Mouse (Mus musculus) bone marrow macrophage, adult 2 months (primary cell): ENCODE data around the gene Cxcl10.
A peak's percentile ranks its signal among the peaks of the same experiment; 100 is the strongest.

Source experiments
- CTCF ChIP-seq: IDR thresholded peaks from 2 replicates; pipeline ENCODE4 v1.5.1; 2012; ENCODE audit warnings: low read depth, mild to moderate bottlenecking, low read length, moderate library complexity
- POLR2A ChIP-seq: IDR thresholded peaks from 2 replicates; pipeline ENCODE4 v1.6.1; 2012; ENCODE audit warnings: mild to moderate bottlenecking, low read depth, low read length, borderline replicate concordance

GRCm38 (mm10) chr5:92312046-92312715 lies 36.5 kb downstream of the Cxcl10 start:
- TF ChIP-seq POLR2A (no peak), CTCF (peak; percentile 23; the same call in 1 of the 2 replicates)
